Mouse (Mus musculus) olfactory bulb, adult 2 months (tissue): ENCODE results near the gene Phactr4. TPM values are rescaled to one million over a fixed set of nuclear protein-coding genes. Genes with fewer than 3 reads are reported as not detected.

Experiments used
- H3K27ac ChIP-seq: fragments of 200-500 bp; 2 replicates; pipeline ENCODE4 v1.5.1; 2012; ENCODE audit warnings: low read depth, low read length; ENCODE audit not compliant: insufficient read depth
- H3K4me1 ChIP-seq: fragments of 200-500 bp; 2 replicates; pipeline ENCODE4 v1.6.1; 2012; ENCODE audit warnings: low read length; ENCODE audit not compliant: control insufficient read depth, insufficient read depth
- H3K4me3 ChIP-seq: fragments of 200-500 bp; 2 replicates; pipeline ENCODE4 v1.5.1; 2012; ENCODE audit warnings: mild to moderate bottlenecking, low read depth, low read length, moderate library complexity; ENCODE audit not compliant: insufficient read depth
- CTCF ChIP-seq: fragments of 200-500 bp; IDR thresholded peaks from 2 replicates; pipeline ENCODE4 v1.5.1; 2012; ENCODE audit warnings: low read depth, mild to moderate bottlenecking, low read length, moderate library complexity; ENCODE audit not compliant: insufficient read depth
- POLR2A ChIP-seq: fragments of 200-500 bp; IDR thresholded peaks from 2 replicates; pipeline ENCODE4 v1.6.1; 2012; ENCODE audit warnings: mild to moderate bottlenecking, low read depth, low read length, moderate library complexity; ENCODE audit not compliant: insufficient read depth
- WGBS: fragments of 180-500 bp; shearing (Covaris S2); methylation state at CpG from one replicate; pipeline ENCODE4 v1.1.7; 2018; 5-methylcytosine and 5-hydroxymethylcytosine counted together
- polyA plus RNA-seq: library from polyadenylated mRNA; stranded (reverse); fragments of >200 nt; gene quantifications from 2 replicates; pipeline ENCODE4 v1.2.4, GENCODE M21; 2012; ENCODE audit warnings: low replicate concordance; ENCODE audit not compliant: missing spikeins, insufficient read depth, insufficient read length

The Phactr4 gene
- polyA plus RNA-seq, 1 experiment = not detected

DNA sequence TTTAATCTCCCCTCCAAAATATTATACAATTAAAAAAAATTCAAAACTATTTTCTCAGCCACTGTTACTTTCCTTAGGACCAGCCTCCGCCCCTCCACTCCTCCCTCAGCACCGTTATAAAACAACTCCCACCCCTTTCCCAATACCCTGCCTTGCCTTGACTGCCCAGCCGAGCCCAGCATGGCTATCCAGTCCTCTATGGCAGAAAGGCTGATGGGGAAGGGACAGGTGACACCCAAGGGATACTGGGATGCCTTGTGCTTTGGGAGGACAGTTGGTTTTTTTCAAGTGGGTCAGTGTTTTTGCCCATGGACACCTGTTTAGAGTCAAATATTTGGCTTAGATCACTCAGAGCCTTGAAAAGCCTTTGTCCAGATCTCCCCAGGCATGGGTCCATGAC, 90.3 kb downstream of the Phactr4 start:
- 84% methylated on average over 3 of the region's 3 CpGs for WGBS
- TF ChIP-seq POLR2A (no peak), CTCF (no peak)
- H3K27ac ChIP-seq = no peak overlapping the region

DNA sequence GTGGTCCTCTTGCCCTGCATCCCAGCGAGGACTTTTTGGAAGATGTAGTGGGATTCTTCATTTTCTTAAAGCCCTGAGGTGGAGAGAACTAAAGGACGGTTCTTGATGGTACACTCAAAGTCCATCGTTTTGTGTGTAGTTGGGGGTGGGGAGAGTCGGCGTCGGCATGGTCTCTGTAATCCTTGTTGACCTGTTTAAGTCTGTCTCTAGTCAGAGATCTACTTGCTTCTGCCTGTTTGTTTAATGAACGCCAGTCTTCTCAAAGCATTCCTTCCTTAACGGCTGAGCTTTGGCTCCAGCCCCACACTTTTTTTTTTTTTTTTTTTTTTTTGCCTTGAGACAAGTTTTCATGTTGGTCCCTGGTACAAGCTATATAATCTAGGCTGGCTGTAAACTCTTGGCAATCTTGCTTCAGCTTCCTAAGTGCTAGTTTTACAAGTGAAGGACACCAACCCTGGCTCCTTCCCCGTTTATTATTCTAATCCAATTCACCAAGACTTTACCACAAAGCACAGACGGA, 92.4 kb downstream of the Phactr4 start:
- WGBS = 7% methylated on average over 10 of the region's 10 CpGs
- TF ChIP-seq CTCF (no peak), POLR2A (no peak)
- peak overlapping the region; percentile 94 for H3K4me3 ChIP-seq
- peaks cover 6% of the 10 kb centered on the region; the same call in 1 of the 2 replicates for H3K4me1 ChIP-seq
- 0 out of 2 replicates have a peak overlapping the region, but pooled peaks have one; percentile 33 for H3K27ac ChIP-seq

More for the DNA sequence above, 90.3 kb downstream of the Phactr4 start:
- peaks cover 6% of the 10 kb centered on the region; the same call in 1 of the 2 replicates for H3K4me1 ChIP-seq
- no peak overlapping the region for H3K4me3 ChIP-seq

DNA sequence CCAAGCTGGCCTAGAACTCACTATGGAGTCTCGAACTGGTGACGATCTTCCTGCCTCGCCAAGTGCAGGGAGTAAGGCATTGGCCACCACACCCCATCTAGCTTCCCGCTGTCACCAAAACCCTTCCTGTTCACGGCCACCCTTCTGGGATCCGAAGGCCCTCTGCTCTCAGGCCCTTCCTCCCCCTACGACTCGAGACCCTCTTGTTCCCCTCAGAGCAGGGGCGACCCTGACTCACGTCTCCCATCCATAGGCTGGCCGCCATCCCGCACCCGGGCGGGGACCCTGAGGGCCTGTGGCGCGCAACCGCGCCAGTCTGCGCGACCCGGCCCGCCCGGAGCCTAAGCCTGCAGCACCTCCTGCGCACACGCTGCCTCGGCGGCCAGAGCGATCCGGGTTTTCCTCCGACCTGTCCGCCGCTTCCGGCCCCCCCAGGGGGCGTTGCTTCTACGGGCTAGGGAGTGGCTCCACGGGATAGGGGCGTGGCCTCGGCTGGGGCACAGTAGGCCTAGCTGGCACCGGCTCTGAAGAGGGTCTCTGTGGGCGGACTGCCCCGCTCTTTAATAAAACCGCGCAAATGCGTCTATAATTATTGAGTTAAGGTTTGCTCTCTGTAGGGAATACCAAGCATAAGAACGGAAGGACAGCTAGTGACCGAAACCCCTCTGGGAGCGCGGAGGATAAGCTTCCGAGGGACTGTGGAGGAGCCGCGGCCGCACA, 93.0 kb downstream of the Phactr4 start, which contains the start of gene Trnau1ap:
Gene Trnau1ap, minus strand, starts transcription at position 424 of the 720 bp plus-strand sequence.
- under 1% methylated on average over 52 of the region's 52 CpGs for WGBS
- no peak for TF ChIP-seq CTCF
- peak; percentile 77; the same call in 1 of the 2 replicates for TF ChIP-seq POLR2A
- H3K27ac ChIP-seq = peak within 1 kb of the TSS; percentile 33; the same call in 1 of the 2 replicates

DNA sequence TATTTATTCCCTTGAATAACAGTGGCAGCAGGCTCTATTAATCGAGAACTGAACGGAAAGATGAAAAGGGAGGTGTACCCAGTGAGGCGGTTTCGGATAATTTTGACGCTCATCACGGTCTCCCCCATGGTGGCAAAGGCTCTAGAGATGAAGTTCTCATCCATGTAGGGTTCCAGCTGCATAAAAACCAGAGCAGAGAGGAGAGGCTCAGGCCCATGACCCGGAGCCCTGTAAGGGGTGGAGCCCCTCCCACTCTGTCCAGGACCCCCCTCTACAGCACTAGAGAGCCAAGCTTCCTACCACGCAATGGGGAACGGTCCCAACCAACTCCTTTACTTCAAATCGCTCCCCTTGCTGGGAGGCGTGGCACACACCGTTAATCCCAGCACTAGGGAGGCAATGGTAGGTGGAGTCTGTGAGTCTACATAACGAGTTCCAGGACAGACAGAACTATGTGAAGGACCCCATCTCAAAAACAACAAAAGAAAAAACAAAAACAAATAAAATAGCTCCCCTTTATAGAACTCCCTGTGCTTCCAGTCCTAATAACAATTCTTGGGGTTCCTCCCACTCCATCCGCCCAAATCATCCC, 93.8 kb downstream of the Phactr4 start:
- 45% methylated on average over 14 of the region's 14 CpGs for whole genome bisulfite sequencing
- Histone ChIP-seq H3K27ac (no peak overlapping the region), H3K4me1 (peaks cover 6% of the 10 kb centered on the region; the same call in 1 of the 2 replicates), H3K4me3 (peak overlapping the region; percentile 94)
- TF ChIP-seq POLR2A = no peak
- no peak for TF ChIP-seq CTCF

More for the DNA sequence above, 93.0 kb downstream of the Phactr4 start, which contains the start of gene Trnau1ap:
- peak within 1 kb of the TSS; percentile 94 for H3K4me3 ChIP-seq
- H3K4me1 ChIP-seq = peaks cover 6% of the 10 kb centered on the region; the same call in 1 of the 2 replicates

DNA sequence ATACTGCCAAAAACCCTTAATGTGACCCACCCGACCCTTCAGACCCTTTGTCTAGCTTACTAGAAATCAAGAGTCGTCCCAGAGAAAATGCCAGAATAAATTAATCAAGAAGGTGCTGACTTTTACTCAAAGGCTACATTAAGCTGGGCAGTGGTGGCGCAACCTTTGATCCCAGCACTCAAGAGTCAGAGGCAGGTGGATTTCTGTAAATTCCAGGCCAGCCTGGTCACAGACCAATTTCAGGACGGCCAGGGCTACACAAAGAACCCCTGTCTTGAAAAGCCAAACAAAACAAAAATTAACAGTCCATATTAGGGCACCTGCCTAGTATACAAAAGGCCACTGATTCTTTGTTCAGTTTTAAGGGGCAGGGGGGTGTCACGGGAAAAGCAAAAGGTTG, 95.8 kb downstream of the Phactr4 start:
- H3K4me1 ChIP-seq = peaks cover 6% of the 10 kb centered on the region; the same call in 1 of the 2 replicates
- WGBS = 77% methylated on average over 5 of the region's 5 CpGs
- no peak for TF ChIP-seq POLR2A
- TF ChIP-seq CTCF = no peak
- no peak overlapping the region for H3K4me3 ChIP-seq
- no peak overlapping the region for H3K27ac ChIP-seq

DNA sequence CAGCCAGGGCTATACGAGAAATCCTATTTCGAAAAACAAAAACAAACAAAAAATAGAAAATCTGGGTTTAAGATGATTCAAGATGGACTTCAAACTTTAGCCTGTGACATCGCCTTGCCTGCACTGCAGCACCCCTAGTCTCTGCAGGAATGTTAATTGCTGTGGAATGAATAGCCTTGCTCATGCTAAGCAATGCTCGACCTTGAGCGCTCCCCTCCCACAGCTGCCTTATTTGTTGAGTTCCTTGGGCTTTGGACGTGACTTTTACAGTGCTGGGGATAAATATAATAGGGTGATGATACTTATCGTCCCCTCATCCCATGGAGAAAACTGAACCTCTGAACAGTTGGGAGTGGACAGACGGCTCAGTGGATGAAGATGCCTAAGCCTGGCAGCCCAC, 106.6 kb downstream of the Phactr4 start:
- WGBS = 88% methylated on average over 8 of the region's 8 CpGs
- H3K4me1 ChIP-seq = no peaks in the 10 kb centered on the region
- no peak overlapping the region for H3K4me3 ChIP-seq
- TF ChIP-seq CTCF (no peak), POLR2A (no peak)
- no peak overlapping the region for H3K27ac ChIP-seq

DNA sequence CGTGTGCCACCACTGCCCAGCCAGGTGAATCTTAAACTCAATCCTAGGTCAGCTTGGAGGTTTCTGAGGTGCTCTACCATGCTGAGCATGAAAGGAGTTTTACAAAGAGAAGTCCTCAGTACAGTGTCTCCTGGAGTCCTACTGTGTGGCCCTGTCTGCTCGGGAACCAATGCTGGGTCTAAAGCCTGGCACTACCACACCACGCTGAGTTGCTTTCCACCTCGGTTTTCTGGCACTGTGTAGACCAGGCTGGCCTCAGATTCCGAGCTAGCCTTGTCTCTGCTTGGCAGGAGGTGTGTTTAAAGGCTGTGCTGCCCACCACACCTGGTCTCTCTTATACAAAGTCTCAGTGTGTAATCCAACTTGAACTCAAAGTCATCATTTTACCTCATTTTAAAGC, 109.7 kb downstream of the Phactr4 start:
- 90% methylated on average over 5 of the region's 5 CpGs for WGBS
- H3K4me3 ChIP-seq = no peak overlapping the region

DNA sequence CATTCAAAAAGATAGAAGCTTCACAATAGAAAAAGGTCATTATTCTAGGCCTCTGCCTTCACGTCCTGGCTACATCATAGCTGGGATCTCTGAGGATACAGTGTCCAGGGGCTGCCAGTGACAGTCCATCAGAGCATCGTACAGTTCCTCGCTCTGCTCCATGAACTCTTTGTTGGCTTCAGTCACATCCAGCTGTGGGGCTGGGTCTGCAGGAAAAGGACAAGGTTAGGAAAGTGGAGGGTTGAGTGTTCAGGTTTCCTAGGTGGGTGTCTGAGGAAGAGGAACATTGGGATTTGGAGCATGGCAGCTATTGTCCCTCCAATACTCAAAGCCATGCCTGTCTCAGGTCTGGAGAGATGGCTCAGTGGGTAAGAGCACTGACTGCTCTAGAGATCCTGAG, 110.5 kb downstream of the Phactr4 start:
- Histone ChIP-seq H3K4me1 (peaks cover 5% of the 10 kb centered on the region; the same call in 1 of the 2 replicates), H3K27ac (no peak overlapping the region), H3K4me3 (no peak overlapping the region)
- 68% methylated on average over 3 of the region's 3 CpGs for WGBS
- no peak for TF ChIP-seq CTCF
- TF ChIP-seq POLR2A = no peak

More for the DNA sequence above, 109.7 kb downstream of the Phactr4 start:
- TF ChIP-seq POLR2A (no peak), CTCF (no peak)
- peaks cover 5% of the 10 kb centered on the region; the same call in 1 of the 2 replicates for H3K4me1 ChIP-seq
- H3K27ac ChIP-seq = no peak overlapping the region

DNA sequence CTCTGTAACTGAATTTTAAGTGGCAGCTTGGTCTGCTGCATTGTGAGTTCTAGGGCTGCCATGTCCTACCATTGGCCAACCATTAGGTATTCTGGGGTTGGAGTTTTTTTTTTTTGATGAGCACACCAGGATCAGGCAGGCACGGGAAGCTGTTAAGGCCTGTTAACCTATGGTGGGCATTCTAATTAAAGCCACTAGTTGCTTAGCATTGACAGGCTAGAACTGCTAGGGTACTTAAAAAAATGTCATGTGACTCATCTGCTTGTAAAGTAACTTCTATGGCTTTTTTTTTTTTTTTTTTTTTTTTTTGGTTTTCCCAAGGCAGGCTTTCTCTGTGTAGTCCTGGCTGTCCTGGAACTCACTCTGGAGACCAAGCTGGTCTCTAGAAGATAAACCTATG, 111.1 kb downstream of the Phactr4 start:
- no peak overlapping the region for H3K4me3 ChIP-seq
- H3K27ac ChIP-seq = no peak overlapping the region
- peaks cover 5% of the 10 kb centered on the region; the same call in 1 of the 2 replicates for H3K4me1 ChIP-seq
- no peak for TF ChIP-seq POLR2A
- no peak for TF ChIP-seq CTCF
- 38% methylated on average over 1 of the region's 1 CpGs for WGBS
